Mouse (Mus musculus): ENCODE measurements at regions not wholly inside any gene's neighbourhood (a gene's known extent, or its start where the extent isn't known, plus 50 kb on each side); places are given as distances from the start of the nearest gene placed in this dataset.

GRCm38 (mm10) chr14:25299673-25300190 is 159.3 kb upstream of the Zmiz1 start:
- H3K9ac ChIP-seq (ENCODE audit: low read depth, low read length) = no peak overlapping the region
- no peaks in the 10 kb centered on the region for H3K36me3 ChIP-seq (ENCODE audit: control insufficient read depth, insufficient read depth)
- no peak for TF ChIP-seq CTCF (IDR thresholded peaks at IDR 0.05; ENCODE audit: low read depth)
- no peak overlapping the region for H3K27ac ChIP-seq (ENCODE audit: low read depth, low read length)
- no peak overlapping the region for H3K4me3 ChIP-seq (ENCODE audit: low read depth, low read length)
- H3K9me3 ChIP-seq (ENCODE audit: control insufficient read depth) = no peaks in the 10 kb centered on the region
- H3K27me3 ChIP-seq (replicated peaks; ENCODE audit: control insufficient read depth, insufficient read depth, low read length) = no peaks in the 10 kb centered on the region
- no peak for ATAC-seq
- no peak overlapping the region for H3K4me2 ChIP-seq (replicated peaks; ENCODE audit: low read depth)
- 92% methylated on average over 3 of the region's 3 CpGs for WGBS
- no peaks in the 10 kb centered on the region for H3K4me1 ChIP-seq (replicated peaks; ENCODE audit: control insufficient read depth, insufficient read depth, low read length)

- Histone ChIP-seq H3K4me2 (replicated peaks; ENCODE audit: low read depth) (no peak overlapping the region), H3K27me3 (replicated peaks; ENCODE audit: control insufficient read depth, insufficient read depth, low read length) (no peaks in the 10 kb centered on the region), H3K27ac (ENCODE audit: low read depth, low read length) (no peak overlapping the region), H3K4me1 (replicated peaks; ENCODE audit: control insufficient read depth, insufficient read depth, low read length) (peaks cover 5% of the 10 kb centered on the region), H3K4me3 (ENCODE audit: low read depth, low read length) (no peak overlapping the region), H3K9ac (ENCODE audit: low read depth, low read length) (no peak overlapping the region), H3K36me3 (ENCODE audit: control insufficient read depth, insufficient read depth) (no peaks in the 10 kb centered on the region), H3K9me3 (ENCODE audit: control insufficient read depth) (no peaks in the 10 kb centered on the region)
- TF ChIP-seq CTCF (IDR thresholded peaks at IDR 0.05; ENCODE audit: low read depth) = no peak
- ATAC-seq = no peak
- WGBS = 37% methylated on average over 9 of the region's 9 CpGs
Observed at GRCm38 (mm10) chr14:25301336-25302031, 157.5 kb upstream of the Zmiz1 start.

- Histone ChIP-seq H3K36me3 (ENCODE audit: control insufficient read depth, insufficient read depth) (no peaks in the 10 kb centered on the region), H3K4me2 (replicated peaks; ENCODE audit: low read depth) (no peak overlapping the region), H3K9ac (ENCODE audit: low read depth, low read length) (no peak overlapping the region), H3K27ac (ENCODE audit: low read depth, low read length) (peak overlapping the region; percentile 43), H3K4me3 (ENCODE audit: low read depth, low read length) (no peak overlapping the region), H3K4me1 (replicated peaks; ENCODE audit: control insufficient read depth, insufficient read depth, low read length) (peaks cover 23% of the 10 kb centered on the region), H3K27me3 (replicated peaks; ENCODE audit: control insufficient read depth, insufficient read depth, low read length) (no peaks in the 10 kb centered on the region), H3K9me3 (ENCODE audit: control insufficient read depth) (no peaks in the 10 kb centered on the region)
- WGBS = 17% methylated on average over 9 of the region's 9 CpGs
- no peak for ATAC-seq
- peak; percentile 64 for TF ChIP-seq CTCF (IDR thresholded peaks at IDR 0.05; ENCODE audit: low read depth)
Observed at GRCm38 (mm10) chr14:25304391-25304851, 154.6 kb upstream of the Zmiz1 start.

GRCm38 (mm10) chr14:25306166-25306565 is 152.8 kb upstream of the Zmiz1 start:
- no peak for ATAC-seq
- Histone ChIP-seq H3K9ac (ENCODE audit: low read depth, low read length) (no peak overlapping the region), H3K4me2 (replicated peaks; ENCODE audit: low read depth) (peak overlapping the region; percentile 38), H3K4me1 (replicated peaks; ENCODE audit: control insufficient read depth, insufficient read depth, low read length) (peaks cover 23% of the 10 kb centered on the region), H3K36me3 (ENCODE audit: control insufficient read depth, insufficient read depth) (no peaks in the 10 kb centered on the region), H3K27me3 (replicated peaks; ENCODE audit: control insufficient read depth, insufficient read depth, low read length) (no peaks in the 10 kb centered on the region), H3K9me3 (ENCODE audit: control insufficient read depth) (no peaks in the 10 kb centered on the region), H3K27ac (ENCODE audit: low read depth, low read length) (peak overlapping the region; percentile 91), H3K4me3 (ENCODE audit: low read depth, low read length) (no peak overlapping the region)
- TF ChIP-seq CTCF (IDR thresholded peaks at IDR 0.05; ENCODE audit: low read depth) = no peak
- 46% methylated on average over 7 of the region's 7 CpGs for WGBS

- H3K9me3 ChIP-seq (ENCODE audit: control insufficient read depth) = no peaks in the 10 kb centered on the region
- H3K36me3 ChIP-seq (ENCODE audit: control insufficient read depth, insufficient read depth) = no peaks in the 10 kb centered on the region
- 36% methylated on average over 3 of the region's 3 CpGs for WGBS
- H3K9ac ChIP-seq (ENCODE audit: low read depth, low read length) = no peak overlapping the region
- TF ChIP-seq CTCF (IDR thresholded peaks at IDR 0.05; ENCODE audit: low read depth) = no peak
- H3K27me3 ChIP-seq (replicated peaks; ENCODE audit: control insufficient read depth, insufficient read depth, low read length) = no peaks in the 10 kb centered on the region
- H3K4me1 ChIP-seq (replicated peaks; ENCODE audit: control insufficient read depth, insufficient read depth, low read length) = peaks cover 26% of the 10 kb centered on the region
- H3K27ac ChIP-seq (ENCODE audit: low read depth, low read length) = peak overlapping the region; percentile 91
- H3K4me3 ChIP-seq (ENCODE audit: low read depth, low read length) = no peak overlapping the region
- ATAC-seq = peak; percentile 96
- peak overlapping the region; percentile 38 for H3K4me2 ChIP-seq (replicated peaks; ENCODE audit: low read depth)
Observed at GRCm38 (mm10) chr14:25306961-25307654, 151.9 kb upstream of the Zmiz1 start.

- Histone ChIP-seq H3K9ac (ENCODE audit: low read depth, low read length) (no peak overlapping the region), H3K4me2 (replicated peaks; ENCODE audit: low read depth) (no peak overlapping the region), H3K4me3 (ENCODE audit: low read depth, low read length) (no peak overlapping the region), H3K27me3 (replicated peaks; ENCODE audit: control insufficient read depth, insufficient read depth, low read length) (no peaks in the 10 kb centered on the region), H3K27ac (ENCODE audit: low read depth, low read length) (peak overlapping the region; percentile 91), H3K9me3 (ENCODE audit: control insufficient read depth) (no peaks in the 10 kb centered on the region), H3K36me3 (ENCODE audit: control insufficient read depth, insufficient read depth) (no peaks in the 10 kb centered on the region), H3K4me1 (replicated peaks; ENCODE audit: control insufficient read depth, insufficient read depth, low read length) (peaks cover 26% of the 10 kb centered on the region)
- 43% methylated on average over 3 of the region's 3 CpGs for WGBS
- 0 out of 2 replicates have a peak, but pooled peaks have one; percentile 6 for TF ChIP-seq CTCF (IDR thresholded peaks at IDR 0.05; ENCODE audit: low read depth)
- no peak for ATAC-seq
Observed at GRCm38 (mm10) chr14:25308051-25308450, 150.9 kb upstream of the Zmiz1 start.

Data from intestine, postnatal 0 days (tissue).